Mouse (Mus musculus) G1E (cell line): ENCODE measurements around the gene Socs7. TPM values are rescaled to one million over a fixed set of nuclear protein-coding genes. Genes with fewer than 3 reads are reported as not detected.
A peak's percentile ranks its signal among the peaks of the same experiment; 100 is the strongest.

ENCODE experiments used
- ATAC-seq: 2 replicates; pipeline ENCODE4 v1.8.0; 2016; ENCODE audit warnings: mild to moderate bottlenecking; ENCODE audit not compliant: insufficient number of reproducible peaks, poor library complexity, low FRiP score, severe bottlenecking; ENCODE audit errors: extremely low read depth
- DNase-seq: peaks from one replicate; pipeline ENCODE4 v3.0.0; 2012; ENCODE audit warnings: low spot score
- H3K27me3 ChIP-seq: 2 replicates; pipeline ENCODE4 v1.6.1; 2012; ENCODE audit warnings: mild to moderate bottlenecking, low read length, inconsistent platforms; ENCODE audit not compliant: insufficient read depth
- H3K36me3 ChIP-seq: replicated peaks from 2 replicates; pipeline ENCODE3; 2012; ENCODE audit warnings: mild to moderate bottlenecking, inconsistent platforms
- H3K4me1 ChIP-seq: 2 replicates; pipeline ENCODE4 v1.6.1; 2012; ENCODE audit warnings: low read depth, low read length, inconsistent platforms, mixed read lengths; ENCODE audit not compliant: insufficient read depth
- H3K4me3 ChIP-seq: 2 replicates; pipeline ENCODE4 v1.5.1; 2012; ENCODE audit warnings: low read depth, mild to moderate bottlenecking, inconsistent platforms, low read length, moderate library complexity, mixed read lengths
- H3K9me3 ChIP-seq: replicated peaks from 2 replicates; pipeline ENCODE4 v1.6.1; 2012; ENCODE audit warnings: inconsistent platforms
- CTCF ChIP-seq: IDR thresholded peaks from 2 replicates; pipeline ENCODE4 v1.5.1; 2012; ENCODE audit warnings: low read depth, low read length, inconsistent platforms, mixed read lengths
- GATA1 ChIP-seq: IDR thresholded peaks from 2 replicates; pipeline ENCODE4 v1.6.1; 2012; ENCODE audit warnings: borderline replicate concordance, low read length, inconsistent platforms, mixed read lengths
- GATA2 ChIP-seq: IDR thresholded peaks from 2 replicates; pipeline ENCODE4 v1.6.1; 2012; ENCODE audit warnings: low read depth, low read length, inconsistent platforms, borderline replicate concordance
- POLR2AphosphoS5 ChIP-seq: IDR thresholded peaks from 2 replicates; pipeline ENCODE4 v1.6.1; 2012; ENCODE audit warnings: low read depth, low read length, inconsistent platforms; ENCODE audit not compliant: insufficient replicate concordance
- TAL1 ChIP-seq: conservative IDR thresholded peaks from 2 replicates; pipeline ENCODE4 v1.6.1; 2012; ENCODE audit warnings: low read depth, low read length, inconsistent platforms, mixed read lengths
- polyA plus RNA-seq: library from polyadenylated mRNA; stranded (reverse); fragments of >175 nt; gene quantifications from 2 replicates; pipeline ENCODE4 v1.2.3, GENCODE M21; 2012
- total RNA-seq, 2 experiments: library from RNA; stranded (forward) in 1 of 2; stranded (reverse) in 1 of 2; fragments of 200-1000 nt in 1 of 2; fragments of >200 nt in 1 of 2; fragmentation: Nextera tagmentation in 1 of 2; gene quantifications; 2 replicates each; pipeline ENCODE4 v1.2.3; 2014 to 2017

Socs7 gene
- total and polyA plus RNA-seq, 3 experiments, result 5.2 to 49.0 (median 15.4) TPM

GRCm38 (mm10) chr11:97439935-97440334 is 77.6 kb downstream of the Socs7 start:
- Histone ChIP-seq H3K36me3 (peaks cover 39% of the 10 kb centered on the region), H3K9me3 (no peaks in the 10 kb centered on the region), H3K4me1 (peaks cover 94% of the 10 kb centered on the region), H3K4me3 (peak overlapping the region; percentile 74), H3K27me3 (peaks cover 21% of the 10 kb centered on the region)
- ATAC-seq (no peak), DNase-seq (no peak)
- no peak for TF ChIP-seq CTCF
- TF ChIP-seq POLR2AphosphoS5, result no peak

- H3K9me3 ChIP-seq, result no peaks in the 10 kb centered on the region
- H3K4me1 ChIP-seq, result peaks cover 94% of the 10 kb centered on the region
- DNase-seq (no peak), ATAC-seq (no peak)
- peaks cover 44% of the 10 kb centered on the region for H3K36me3 ChIP-seq
- H3K4me3 ChIP-seq, result peak overlapping the region; percentile 74
- H3K27me3 ChIP-seq, result peaks cover 21% of the 10 kb centered on the region
- TF ChIP-seq TAL1 (no peak), GATA1 (no peak), POLR2AphosphoS5 (no peak), CTCF (no peak), GATA2 (no peak)
Measured at GRCm38 (mm10) chr11:97440441-97440881, 78.1 kb downstream of the Socs7 start.

DNA sequence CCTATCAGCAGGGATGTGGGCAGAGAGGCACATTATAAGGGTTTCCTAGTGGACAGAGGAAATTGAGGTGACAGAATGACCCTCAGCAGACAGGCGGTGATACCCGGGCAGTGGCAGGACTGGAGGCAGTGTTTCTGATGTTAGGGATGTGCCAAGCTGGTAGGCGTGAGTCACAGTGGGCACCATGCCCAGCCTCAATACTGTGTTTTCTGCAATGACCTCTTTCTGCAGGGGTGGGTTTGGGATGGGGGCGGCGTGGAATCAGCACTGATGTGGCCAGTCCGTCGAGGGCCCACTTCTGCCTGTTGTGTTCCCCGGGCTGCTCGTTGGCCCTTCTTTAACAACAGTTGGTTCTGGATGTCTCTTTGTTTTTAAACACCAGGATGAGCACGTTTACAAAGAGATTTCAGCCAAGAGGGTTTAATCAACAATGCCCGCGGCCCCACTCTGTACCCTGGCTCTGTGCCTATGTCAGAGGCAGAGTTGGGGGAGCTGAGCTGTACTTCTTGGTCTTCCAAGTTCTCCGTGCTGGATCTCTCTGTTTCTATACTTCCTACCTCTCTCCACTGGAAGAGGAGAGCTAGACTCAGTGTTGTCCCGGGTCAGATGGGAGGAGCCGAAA is 78.8 kb downstream of the Socs7 start:
- H3K36me3 ChIP-seq, result peaks cover 48% of the 10 kb centered on the region
- H3K4me1 ChIP-seq, result peaks cover 94% of the 10 kb centered on the region
- DNase-seq, result no peak
- TF ChIP-seq TAL1 (no peak), POLR2AphosphoS5 (no peak), GATA2 (no peak), GATA1 (no peak), CTCF (no peak)
- H3K4me3 ChIP-seq, result peak overlapping the region; percentile 74; the same call in 1 of the 2 replicates
- no peaks in the 10 kb centered on the region for H3K9me3 ChIP-seq
- ATAC-seq, result no peak
- H3K27me3 ChIP-seq, result peaks cover 21% of the 10 kb centered on the region

- TF ChIP-seq POLR2AphosphoS5 (no peak), GATA2 (no peak), TAL1 (no peak), CTCF (no peak), GATA1 (no peak)
- H3K27me3 ChIP-seq, result peaks cover 21% of the 10 kb centered on the region
- peak overlapping the region; percentile 50; the same call in 1 of the 2 replicates for H3K4me3 ChIP-seq
- no peaks in the 10 kb centered on the region for H3K9me3 ChIP-seq
- H3K4me1 ChIP-seq, result peaks cover 94% of the 10 kb centered on the region
- no peak for DNase-seq
- peak; percentile 29; the same call in 1 of the 2 replicates for ATAC-seq
- peaks cover 44% of the 10 kb centered on the region for H3K36me3 ChIP-seq
Measured at GRCm38 (mm10) chr11:97441658-97442125, 79.3 kb downstream of the Socs7 start.

- no peak for ATAC-seq
- H3K4me1 ChIP-seq, result peaks cover 100% of the 10 kb centered on the region
- H3K9me3 ChIP-seq, result no peaks in the 10 kb centered on the region
- no peak for DNase-seq
- peaks cover 49% of the 10 kb centered on the region for H3K36me3 ChIP-seq
- H3K27me3 ChIP-seq, result peaks cover 21% of the 10 kb centered on the region
- peak overlapping the region; percentile 44; the same call in 1 of the 2 replicates for H3K4me3 ChIP-seq
- no peak for TF ChIP-seq CTCF
Measured at GRCm38 (mm10) chr11:97442891-97443675, 80.7 kb downstream of the Socs7 start.

- Histone ChIP-seq H3K36me3 (peaks cover 61% of the 10 kb centered on the region), H3K9me3 (no peaks in the 10 kb centered on the region), H3K4me3 (peak overlapping the region; percentile 52; the same call in 1 of the 2 replicates), H3K27me3 (peaks cover 5% of the 10 kb centered on the region), H3K4me1 (peaks cover 100% of the 10 kb centered on the region)
- DNase-seq (no peak), ATAC-seq (no peak)
- no peak for TF ChIP-seq POLR2AphosphoS5
- no peak for TF ChIP-seq GATA1
- TF ChIP-seq CTCF, result no peak
- TF ChIP-seq GATA2, result no peak
- no peak for TF ChIP-seq TAL1
Measured at GRCm38 (mm10) chr11:97445596-97445995, 83.2 kb downstream of the Socs7 start.
